Mouse (Mus musculus): ENCODE data around the gene Slain1. TPM values are rescaled to one million over a fixed set of nuclear protein-coding genes. Genes with fewer than 3 reads are reported as not detected.
"Not testable (repeated sequence)": the region's sequence is repeated elsewhere in the genome, so short reads cannot be mapped to it uniquely, and the experiment has no call there.

Gene Slain1
- polyA plus RNA-seq, 1 experiment from 2014 or later = 0.22 TPM

DNA sequence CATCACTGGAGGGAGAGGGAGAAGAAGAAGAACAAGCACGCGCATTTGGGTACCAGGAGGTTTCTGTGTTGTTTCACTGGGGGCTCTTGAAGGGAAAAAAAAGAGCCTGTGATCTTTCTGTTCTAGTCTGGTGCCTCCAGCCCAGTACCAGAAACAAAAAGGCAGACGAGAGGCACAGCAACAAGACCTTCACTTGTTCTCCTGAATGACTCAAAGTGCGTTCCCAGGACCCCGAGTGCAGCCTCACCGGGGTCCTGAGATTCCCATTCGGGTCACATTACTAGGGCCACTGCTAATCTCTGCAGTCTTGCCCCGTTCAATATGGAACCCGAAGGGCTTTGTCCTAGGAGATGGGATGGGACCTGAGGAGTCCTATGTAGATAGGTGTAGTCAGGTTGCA lies 73.3 kb downstream of the Slain1 start:
- Histone ChIP-seq H3K36me3 (ENCODE audit: inconsistent target) (no peaks in the 10 kb centered on the region), H3K27ac (no peak overlapping the region), H3K4me3 (ENCODE audit: inconsistent target) (no peak overlapping the region), H3K79me2 (ENCODE audit: inconsistent target) (no peaks in the 10 kb centered on the region)
- WGBS (ENCODE audit: missing documents) = 90% methylated on average over 9 of the region's 9 CpGs

DNA sequence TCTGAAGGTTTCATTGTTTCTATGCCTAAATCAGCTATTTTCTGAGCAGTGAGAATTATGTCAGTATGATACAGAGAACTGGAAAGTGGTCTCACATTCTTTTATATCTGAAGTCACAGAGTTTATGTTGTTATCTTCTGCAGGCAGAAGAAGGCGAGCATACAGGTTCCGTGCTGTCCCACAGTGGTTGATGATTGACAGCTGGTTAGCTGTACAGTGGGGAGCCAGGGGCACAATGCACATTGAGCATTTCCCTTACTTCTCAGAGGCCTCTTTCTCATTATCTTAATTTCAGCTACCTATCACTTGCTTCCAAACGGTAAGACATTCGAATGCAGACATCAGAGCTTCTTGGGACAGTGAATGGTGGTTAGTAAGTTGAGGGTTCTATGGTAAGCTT lies 73.8 kb downstream of the Slain1 start:
- WGBS (ENCODE audit: missing documents) = 89% methylated on average over 4 of the region's 4 CpGs
- H3K4me3 ChIP-seq (ENCODE audit: inconsistent target) = no peak overlapping the region
- no peaks in the 10 kb centered on the region for H3K79me2 ChIP-seq (ENCODE audit: inconsistent target)
- H3K27ac ChIP-seq = no peak overlapping the region
- no peaks in the 10 kb centered on the region for H3K36me3 ChIP-seq (ENCODE audit: inconsistent target)

DNA sequence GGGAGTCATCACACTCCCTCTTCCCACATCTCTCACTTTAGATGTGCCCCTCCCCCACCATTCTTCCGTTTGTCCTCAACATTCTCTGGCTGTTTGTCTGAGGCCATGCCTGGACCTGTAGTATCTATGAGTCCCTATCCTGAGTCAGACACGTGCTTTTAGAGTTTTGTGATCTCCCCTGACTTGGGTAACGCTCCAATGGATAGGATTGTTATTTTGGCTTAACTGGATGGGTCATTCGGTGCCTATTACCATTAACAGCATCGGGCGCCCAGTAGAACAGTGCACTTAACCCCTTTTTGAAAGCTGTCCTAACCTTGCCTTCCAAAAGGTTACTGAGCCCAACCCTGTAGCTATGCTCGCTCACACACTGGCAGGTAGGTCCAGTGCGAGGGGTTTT lies 78.5 kb downstream of the Slain1 start:
- Histone ChIP-seq H3K27ac (no peak overlapping the region), H3K36me3 (ENCODE audit: inconsistent target) (no peaks in the 10 kb centered on the region), H3K79me2 (ENCODE audit: inconsistent target) (no peaks in the 10 kb centered on the region), H3K4me3 (ENCODE audit: inconsistent target) (no peak overlapping the region)
- WGBS (ENCODE audit: missing documents) = 94% methylated on average over 8 of the region's 8 CpGs

DNA sequence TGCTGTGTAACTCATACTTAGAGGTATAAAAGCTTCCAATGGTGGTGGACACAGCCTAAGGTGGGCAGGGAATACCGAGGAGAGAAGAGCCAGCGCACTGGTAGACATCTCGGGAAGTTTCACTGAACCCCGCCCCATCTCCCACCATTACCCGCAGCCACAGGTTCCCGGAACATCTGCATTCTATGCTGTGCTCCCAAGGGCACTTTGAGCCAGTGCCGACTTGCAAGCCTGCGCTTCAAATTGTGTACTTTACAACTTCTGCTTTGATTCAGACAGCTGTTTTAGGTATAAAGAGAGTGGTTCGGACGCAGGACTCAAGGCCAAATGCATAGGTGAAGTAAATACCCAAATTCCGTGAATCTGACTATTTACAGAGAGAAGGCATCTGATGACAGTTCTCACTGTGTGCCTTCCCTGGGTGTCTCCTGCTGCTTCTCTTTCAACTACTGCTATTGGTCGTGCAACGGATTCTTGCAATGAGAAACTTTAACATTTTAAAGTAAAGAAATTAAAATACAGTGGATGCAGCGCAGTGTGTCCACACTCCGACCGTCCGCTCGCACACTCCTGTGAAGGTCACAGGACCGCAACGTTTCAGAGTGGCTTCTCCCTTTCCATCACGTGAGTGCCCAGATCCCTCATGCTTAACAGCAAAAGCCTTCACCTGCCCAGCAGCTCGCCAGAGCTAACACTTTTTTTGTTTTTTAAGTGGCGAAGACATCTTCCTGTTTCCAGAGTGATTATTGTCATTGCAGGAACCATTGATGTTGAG lies 79.1 kb downstream of the Slain1 start:
- H3K79me2 ChIP-seq (ENCODE audit: inconsistent target) = no peaks in the 10 kb centered on the region
- no peak overlapping the region for H3K4me3 ChIP-seq (ENCODE audit: inconsistent target)
- WGBS (ENCODE audit: missing documents) = 95% methylated on average over 21 of the region's 23 CpGs
- no peaks in the 10 kb centered on the region for H3K36me3 ChIP-seq (ENCODE audit: inconsistent target)
- no peak overlapping the region for H3K27ac ChIP-seq

DNA sequence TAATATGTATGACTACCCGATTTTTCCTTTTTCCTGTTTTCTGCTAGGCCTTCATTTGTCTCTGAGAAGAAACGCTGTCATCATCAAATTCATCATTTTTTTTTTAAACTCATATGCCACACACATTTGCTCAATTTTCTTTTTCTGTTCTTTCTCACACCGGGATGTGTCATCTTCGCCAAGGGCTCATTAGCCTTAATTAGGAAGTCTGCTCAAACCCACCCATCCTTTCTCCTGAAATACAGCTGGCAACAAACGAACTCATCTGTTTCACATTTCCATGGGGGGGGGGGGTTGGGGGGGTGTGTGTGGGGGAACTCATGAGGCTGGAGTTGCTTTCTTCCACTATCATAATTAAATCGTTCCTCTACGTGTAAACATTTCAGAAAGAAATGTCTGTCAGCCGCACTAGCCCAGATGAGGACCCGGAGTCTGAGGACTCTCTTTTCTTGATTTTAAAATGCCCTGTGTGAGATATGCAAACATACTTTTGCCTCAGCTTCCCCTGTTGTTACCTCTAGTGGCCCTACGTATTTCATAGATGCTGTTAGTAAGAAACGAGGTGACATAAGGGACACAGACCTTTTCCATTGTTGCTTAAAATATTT lies 79.8 kb downstream of the Slain1 start:
- Histone ChIP-seq H3K36me3 (ENCODE audit: inconsistent target) (no peaks in the 10 kb centered on the region), H3K79me2 (ENCODE audit: inconsistent target) (no peaks in the 10 kb centered on the region), H3K27ac (no peak overlapping the region), H3K4me3 (ENCODE audit: inconsistent target) (no peak overlapping the region)
- WGBS (ENCODE audit: missing documents) = 89% methylated on average over 11 of the region's 11 CpGs

DNA sequence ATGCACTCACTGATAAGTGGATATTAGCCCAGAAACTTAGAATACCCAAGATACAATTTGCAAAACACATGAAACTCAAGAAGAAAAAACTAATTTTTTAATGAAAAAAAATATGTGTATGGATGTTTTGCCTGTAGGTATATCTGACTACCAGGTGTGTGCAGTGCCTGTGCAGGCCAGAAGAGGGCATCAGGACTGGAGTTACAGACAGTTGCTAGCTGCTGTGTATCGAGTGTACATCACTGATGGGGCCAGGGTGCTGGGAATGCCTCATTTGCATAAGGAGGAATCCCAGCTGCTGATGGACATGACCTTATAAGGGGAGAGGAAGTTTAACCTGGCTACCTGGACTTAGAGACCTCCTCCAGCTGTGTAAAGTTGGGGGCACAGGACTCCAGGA lies 82.6 kb downstream of the Slain1 start:
- Histone ChIP-seq H3K27ac (no peak overlapping the region), H3K36me3 (ENCODE audit: inconsistent target) (no peaks in the 10 kb centered on the region), H3K4me3 (ENCODE audit: inconsistent target) (no peak overlapping the region), H3K79me2 (ENCODE audit: inconsistent target) (no peaks in the 10 kb centered on the region)
- 86% methylated on average over 1 of the region's 1 CpGs for WGBS (ENCODE audit: missing documents)

DNA sequence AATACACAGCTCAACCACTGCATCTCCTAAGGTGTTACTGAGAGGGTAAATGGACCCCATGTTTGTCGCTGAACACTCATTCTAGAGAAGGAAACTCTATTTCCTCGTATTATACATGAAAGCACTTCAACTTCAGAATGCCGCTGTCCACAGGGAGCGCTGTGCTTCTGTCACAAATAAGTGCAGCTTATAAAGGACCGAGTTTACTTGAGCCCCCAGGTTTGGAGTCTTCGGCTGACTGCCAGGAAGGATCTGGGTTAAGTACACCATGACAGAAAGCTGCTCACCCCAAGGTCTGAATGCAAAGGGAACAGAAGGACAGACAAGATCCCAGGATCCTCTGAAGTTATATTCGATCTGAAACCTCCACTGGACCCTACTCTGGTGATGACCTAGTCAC lies 91.2 kb downstream of the Slain1 start:
- Histone ChIP-seq H3K79me2 (ENCODE audit: inconsistent target) (no peaks in the 10 kb centered on the region), H3K4me3 (ENCODE audit: inconsistent target) (no peak overlapping the region), H3K27ac (no peak overlapping the region), H3K36me3 (ENCODE audit: inconsistent target) (no peaks in the 10 kb centered on the region)
- 75% methylated on average over 7 of the region's 7 CpGs for WGBS (ENCODE audit: missing documents)

DNA sequence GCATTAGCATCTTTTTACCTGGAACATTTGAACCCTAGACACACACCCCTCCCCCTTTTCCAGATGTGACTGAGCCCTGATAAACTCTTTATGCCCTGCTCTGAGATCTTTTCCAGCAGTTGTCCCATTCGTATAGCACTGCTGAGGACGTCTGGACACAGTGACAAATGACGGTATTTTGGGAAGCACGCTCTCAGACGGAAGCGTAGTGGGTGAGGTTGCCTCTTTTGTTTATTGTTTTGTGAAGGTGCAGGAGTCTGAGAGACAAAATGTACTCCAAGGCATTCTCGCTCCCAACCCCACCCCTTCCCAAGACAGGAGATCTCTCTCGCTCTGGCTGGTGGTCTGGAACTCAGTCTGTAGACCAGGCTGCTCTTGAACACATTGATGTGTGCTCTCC lies 92.1 kb downstream of the Slain1 start:
- no peak overlapping the region for H3K27ac ChIP-seq
- H3K36me3 ChIP-seq (ENCODE audit: inconsistent target) = no peaks in the 10 kb centered on the region
- no peak overlapping the region for H3K4me3 ChIP-seq (ENCODE audit: inconsistent target)
- no peaks in the 10 kb centered on the region for H3K79me2 ChIP-seq (ENCODE audit: inconsistent target)
- WGBS (ENCODE audit: missing documents) = 94% methylated on average over 8 of the region's 8 CpGs

DNA sequence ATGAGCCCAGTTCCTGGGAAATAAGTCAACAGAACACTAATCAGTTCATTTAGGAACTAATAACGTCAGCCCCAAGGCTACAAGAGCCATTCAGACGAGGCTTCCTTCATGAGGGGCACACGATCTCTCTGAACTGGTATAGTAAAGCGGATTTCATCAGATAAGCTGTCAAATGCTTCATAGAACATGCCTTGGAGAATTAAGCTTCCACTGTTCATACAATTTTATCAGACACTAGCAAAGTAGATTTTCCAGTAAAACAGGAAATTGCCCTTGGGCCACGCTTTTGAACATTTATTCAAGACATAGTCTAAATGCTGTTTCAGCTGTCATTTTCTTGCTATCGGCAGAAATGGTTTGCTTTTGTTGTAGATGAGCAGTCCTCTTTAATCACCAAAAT lies 97.3 kb downstream of the Slain1 start:
- H3K27ac ChIP-seq = no peak overlapping the region
- no peaks in the 10 kb centered on the region for H3K79me2 ChIP-seq (ENCODE audit: inconsistent target)
- 82% methylated on average over 6 of the region's 6 CpGs for WGBS (ENCODE audit: missing documents)
- no peak overlapping the region for H3K4me3 ChIP-seq (ENCODE audit: inconsistent target)
- no peaks in the 10 kb centered on the region for H3K36me3 ChIP-seq (ENCODE audit: inconsistent target)

DNA sequence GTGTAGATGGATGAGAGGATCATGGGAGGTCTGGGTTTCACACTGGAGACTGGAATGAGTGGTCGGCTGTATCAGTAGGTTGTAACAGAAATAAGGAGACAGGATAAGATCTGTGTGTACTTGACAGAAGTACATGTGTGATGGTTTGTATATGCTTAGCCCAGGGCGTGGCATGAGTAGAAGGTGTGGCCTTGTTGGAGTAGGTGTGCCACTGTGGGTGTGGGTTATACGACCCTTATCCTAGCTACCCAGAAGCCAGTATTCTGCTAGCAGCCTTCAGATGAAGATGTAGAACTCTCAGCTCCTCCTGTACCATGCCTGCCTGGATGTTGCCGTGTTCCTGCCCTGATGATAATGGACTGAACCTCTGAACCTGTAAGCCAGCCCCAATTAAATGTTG lies 100.6 kb downstream of the Slain1 start:
- H3K79me2 ChIP-seq (ENCODE audit: inconsistent target); H3K4me3 ChIP-seq (ENCODE audit: inconsistent target); H3K27ac ChIP-seq; H3K36me3 ChIP-seq (ENCODE audit: inconsistent target): not testable (repeated sequence)
- WGBS (ENCODE audit: missing documents) = 100% methylated on average over 4 of the region's 4 CpGs

DNA sequence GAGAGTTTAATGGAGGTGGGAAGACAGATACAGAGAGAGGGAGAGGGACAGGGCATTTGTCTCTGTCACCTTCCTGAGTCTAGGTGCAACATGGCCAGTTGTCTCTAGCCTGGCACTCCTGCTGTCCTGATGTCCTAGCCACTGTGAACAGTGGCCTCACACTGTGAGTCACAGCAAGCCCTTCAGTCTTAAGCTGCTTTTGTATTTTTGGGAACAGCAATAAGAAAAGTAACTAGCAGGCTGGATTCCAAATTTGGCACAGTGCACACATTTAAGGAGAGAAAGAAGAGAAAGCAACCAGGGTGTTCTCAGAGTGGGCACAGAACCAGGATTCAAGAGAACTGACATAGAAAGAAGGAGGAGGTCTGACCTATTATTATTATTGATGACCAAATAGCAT lies 101.4 kb downstream of the Slain1 start:
- no peak overlapping the region for H3K4me3 ChIP-seq (ENCODE audit: inconsistent target)
- no peaks in the 10 kb centered on the region for H3K36me3 ChIP-seq (ENCODE audit: inconsistent target)
- H3K79me2 ChIP-seq (ENCODE audit: inconsistent target) = no peaks in the 10 kb centered on the region
- no peak overlapping the region for H3K27ac ChIP-seq

DNA sequence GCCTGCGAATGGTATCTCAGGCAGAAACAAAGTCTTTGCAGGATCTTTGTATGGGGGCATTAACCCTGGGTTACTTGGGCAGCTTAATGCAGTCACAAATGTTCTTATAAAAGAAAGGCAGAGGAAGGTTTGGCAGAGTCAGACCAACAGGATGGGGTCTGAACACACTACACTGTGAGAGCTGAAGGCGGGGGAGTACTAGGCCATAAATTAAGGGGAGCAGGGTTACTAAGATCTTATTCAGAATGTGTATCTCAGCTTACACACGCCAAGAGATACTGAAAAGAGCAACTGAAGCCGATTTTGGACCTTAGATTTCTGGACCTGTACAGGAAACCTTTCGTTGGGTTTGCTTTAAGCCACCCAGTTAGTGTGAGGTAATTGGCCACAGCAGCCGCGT lies 102.7 kb downstream of the Slain1 start:
- no peak overlapping the region for H3K4me3 ChIP-seq (ENCODE audit: inconsistent target)
- H3K36me3 ChIP-seq (ENCODE audit: inconsistent target) = no peaks in the 10 kb centered on the region
- 95% methylated on average over 7 of the region's 7 CpGs for WGBS (ENCODE audit: missing documents)
- H3K27ac ChIP-seq = no peak overlapping the region
- H3K79me2 ChIP-seq (ENCODE audit: inconsistent target) = no peaks in the 10 kb centered on the region

DNA sequence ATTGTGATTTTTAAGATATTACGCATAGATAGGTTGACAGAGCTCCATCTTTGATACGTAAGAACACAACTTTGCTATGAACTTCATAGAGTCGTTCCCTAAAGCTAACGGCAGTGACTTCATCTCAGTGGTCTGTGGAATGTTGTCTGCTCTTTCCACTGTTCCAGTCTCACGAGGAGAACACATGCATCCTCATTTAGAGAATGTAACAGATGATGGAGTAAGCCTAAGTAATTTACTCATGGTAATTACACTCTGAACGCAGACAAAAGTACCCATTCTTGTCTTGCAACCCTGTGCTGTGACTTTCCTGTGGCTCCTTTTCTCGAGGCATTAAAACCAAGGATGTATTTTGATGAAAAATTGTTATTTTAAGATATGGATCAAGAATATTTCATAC lies 104.0 kb downstream of the Slain1 start:
- Histone ChIP-seq H3K27ac (no peak overlapping the region), H3K36me3 (ENCODE audit: inconsistent target) (no peaks in the 10 kb centered on the region), H3K79me2 (ENCODE audit: inconsistent target) (no peaks in the 10 kb centered on the region), H3K4me3 (ENCODE audit: inconsistent target) (no peak overlapping the region)
- WGBS (ENCODE audit: missing documents) = 92% methylated on average over 7 of the region's 7 CpGs

DNA sequence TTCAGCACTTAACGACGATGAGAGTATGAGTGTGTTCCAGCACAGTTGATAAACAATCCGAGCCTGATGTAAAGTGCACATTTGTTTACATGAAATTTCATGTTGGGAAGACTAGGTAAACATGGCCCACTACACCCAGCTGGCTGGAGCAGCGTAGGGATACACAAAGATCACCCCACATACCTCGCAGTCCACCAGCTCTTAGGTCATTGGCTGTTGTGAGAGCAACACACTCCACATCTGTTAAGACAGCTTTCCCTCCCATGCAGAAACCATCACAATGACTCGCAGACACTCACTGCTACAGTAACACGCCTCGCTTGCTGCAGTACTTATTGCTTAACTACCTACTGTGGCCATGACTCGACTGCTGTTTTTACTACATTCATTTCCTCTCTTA lies 104.4 kb downstream of the Slain1 start:
- no peaks in the 10 kb centered on the region for H3K36me3 ChIP-seq (ENCODE audit: inconsistent target)
- H3K4me3 ChIP-seq (ENCODE audit: inconsistent target) = no peak overlapping the region
- no peaks in the 10 kb centered on the region for H3K79me2 ChIP-seq (ENCODE audit: inconsistent target)
- no peak overlapping the region for H3K27ac ChIP-seq
- 88% methylated on average over 9 of the region's 9 CpGs for WGBS (ENCODE audit: missing documents)

Measured in macrophage (primary cell).